Comparison of ENCODE assay signal across 8 mouse cellular contexts in genomic region chr17:69157809-69158185, GRCm38 (mm10).
DNase-seq lines count a peak whose midpoint lies in the region; ATAC-seq and TF ChIP-seq lines count a peak whose summit lies in the region.

No protein-coding gene starts in this region.

- no peak for TF ChIP-seq POLR2A in myocyte (IDR thresholded peaks at IDR 0.05; ENCODE audit: insufficient read length, low read depth)

- H3K36me3 ChIP-seq in kidney, embryonic 14.5 days (ENCODE audit: control insufficient read depth, insufficient read depth, low read length), result no peaks in the 10 kb centered on the region
- H3K36me3 ChIP-seq in embryonic facial prominence, embryonic 12.5 days, result no peaks in the 10 kb centered on the region
- H3K36me3 ChIP-seq in intestine, embryonic 14.5 days (ENCODE audit: control insufficient read depth, insufficient read depth, low read length), result no peaks in the 10 kb centered on the region
- no peaks in the 10 kb centered on the region for H3K36me3 ChIP-seq in myocyte (ENCODE audit: control insufficient read depth, insufficient read depth)

- H3K27ac ChIP-seq in kidney, embryonic 14.5 days (ENCODE audit: low read depth, low read length), result no peak overlapping the region
- peak overlapping the region; percentile 87 for H3K27ac ChIP-seq in embryonic facial prominence, embryonic 12.5 days
- no peak overlapping the region for H3K27ac ChIP-seq in intestine, embryonic 14.5 days (ENCODE audit: low read depth)

- DNase-seq in kidney, postnatal 36 days, result no peak
- DNase-seq in intestine, embryonic 14.5 days (ENCODE audit: low spot score), result peak; percentile 61
- DNase-seq in urinary bladder, postnatal 25 days (ENCODE audit: low spot score), result no peak
- DNase-seq in frontal cortex, postnatal 36 days (ENCODE audit: low spot score in 2 of 2), result no peak
- no peak for DNase-seq in gastrocnemius, postnatal 36 days

- whole genome bisulfite sequencing in kidney, embryonic 14.5 days, result 5% methylated on average over 11 of the region's 11 CpGs
- WGBS in embryonic facial prominence, embryonic 12.5 days, result 4% methylated on average over 11 of the region's 11 CpGs
- WGBS in intestine, embryonic 14.5 days, result 10% methylated on average over 11 of the region's 11 CpGs

- no peaks in the 10 kb centered on the region for H3K9me3 ChIP-seq in kidney, embryonic 14.5 days (ENCODE audit: control insufficient read depth, low read length)
- no peaks in the 10 kb centered on the region for H3K9me3 ChIP-seq in embryonic facial prominence, embryonic 12.5 days
- H3K9me3 ChIP-seq in intestine, embryonic 14.5 days (ENCODE audit: control insufficient read depth, low read length), result no peaks in the 10 kb centered on the region

- intact Hi-C loops in gastrocnemius, postnatal 36 days (cut with DNase I), result no loop called here

- H3K4me2 ChIP-seq in kidney, embryonic 14.5 days (replicated peaks; ENCODE audit: low read depth, low read length), result peak overlapping the region; percentile 97
- H3K4me2 ChIP-seq in embryonic facial prominence, embryonic 12.5 days (replicated peaks), result peak overlapping the region; percentile 68
- H3K4me2 ChIP-seq in intestine, embryonic 14.5 days (ENCODE audit: low read length), result peak overlapping the region; percentile 87
- peak overlapping the region; percentile 76 for H3K4me2 ChIP-seq in myocyte (ENCODE audit: low read depth)

- H3K79me2 ChIP-seq in myocyte (ENCODE audit: control insufficient read depth, insufficient read depth), result peaks cover 45% of the 10 kb centered on the region

- no peaks in the 10 kb centered on the region for H3K4me1 ChIP-seq in kidney, embryonic 14.5 days (ENCODE audit: control insufficient read depth, insufficient read depth, low read length)
- H3K4me1 ChIP-seq in embryonic facial prominence, embryonic 12.5 days, result peaks cover 31% of the 10 kb centered on the region
- no peaks in the 10 kb centered on the region for H3K4me1 ChIP-seq in intestine, embryonic 14.5 days (replicated peaks; ENCODE audit: control insufficient read depth, insufficient read depth, low read length)

- peak overlapping the region; percentile 86 for H3ac ChIP-seq in myocyte (ENCODE audit: control insufficient read depth, insufficient read length)

- H3K4me3 ChIP-seq in kidney, embryonic 14.5 days (ENCODE audit: low read length), result peak overlapping the region; percentile 83
- peak overlapping the region; percentile 90 for H3K4me3 ChIP-seq in embryonic facial prominence, embryonic 12.5 days
- peak overlapping the region; percentile 88 for H3K4me3 ChIP-seq in intestine, embryonic 14.5 days (ENCODE audit: low read depth, low read length)
- peak overlapping the region; percentile 36 for H3K4me3 ChIP-seq in myocyte

- no peaks in the 10 kb centered on the region for H3K27me3 ChIP-seq in kidney, embryonic 14.5 days (ENCODE audit: control insufficient read depth, insufficient read depth, low read length)
- no peaks in the 10 kb centered on the region for H3K27me3 ChIP-seq in embryonic facial prominence, embryonic 12.5 days
- no peaks in the 10 kb centered on the region for H3K27me3 ChIP-seq in intestine, embryonic 14.5 days (replicated peaks; ENCODE audit: control insufficient read depth, insufficient read depth, low read length)
- no peaks in the 10 kb centered on the region for H3K27me3 ChIP-seq in myocyte (ENCODE audit: control insufficient read depth, insufficient read depth, insufficient read length)

- ATAC-seq in kidney, embryonic 14.5 days (ENCODE audit: low FRiP score, low TSS enrichment), result peak; percentile 5; the same call in 1 of the 2 replicates
- no peak for ATAC-seq in embryonic facial prominence, embryonic 12.5 days (ENCODE audit: insufficient number of reproducible peaks, insufficient read depth, low FRiP score, low TSS enrichment)
- ATAC-seq in intestine, embryonic 14.5 days (replicated peaks; ENCODE audit: low FRiP score, low TSS enrichment, low read depth), result no peak

- H3K9ac ChIP-seq in kidney, embryonic 14.5 days (ENCODE audit: low read depth, low read length), result peak overlapping the region; percentile 89
- H3K9ac ChIP-seq in embryonic facial prominence, embryonic 12.5 days, result peak overlapping the region; percentile 99
- peak overlapping the region; percentile 64; the same call in 1 of the 2 replicates for H3K9ac ChIP-seq in intestine, embryonic 14.5 days (ENCODE audit: low read length)

TF ChIP-seq in myocyte, 11 proteins besides CTCF, POLR2A, EP300 and RAD21:
- no peak for TF ChIP-seq TCF3 (IDR thresholded peaks at IDR 0.05; ENCODE audit: insufficient read length, low read depth)
- no peak for TF ChIP-seq USF1 (IDR thresholded peaks at IDR 0.05; ENCODE audit: low read depth)
- TF ChIP-seq SRF (IDR thresholded peaks at IDR 0.05; ENCODE audit: control insufficient read depth, insufficient read length, low read depth), result no peak
- no peak for TF ChIP-seq REST (IDR thresholded peaks at IDR 0.05; ENCODE audit: insufficient read depth, insufficient read length)
- no peak for TF ChIP-seq MYOD1 (IDR thresholded peaks at IDR 0.05; ENCODE audit: control insufficient read depth in 1 of 3, insufficient read length in 2 of 3, low read depth in 2 of 3)
- no peak for TF ChIP-seq E2F4 (IDR thresholded peaks at IDR 0.05; ENCODE audit: insufficient read depth)
- TF ChIP-seq MYOG (IDR thresholded peaks at IDR 0.05; ENCODE audit: control insufficient read depth in 1 of 3, insufficient read depth in 1 of 3, insufficient read length in 2 of 3, low read depth in 2 of 3), result no peak
- no peak for TF ChIP-seq TCF12 (IDR thresholded peaks at IDR 0.05; ENCODE audit: insufficient read depth, poor library complexity, severe bottlenecking)
- TF ChIP-seq POLR2AphosphoS2 (IDR thresholded peaks at IDR 0.05; ENCODE audit: insufficient read length, low read depth), result no peak
- TF ChIP-seq MAX (IDR thresholded peaks at IDR 0.05; ENCODE audit: low read depth), result no peak
- no peak for TF ChIP-seq CEBPB (IDR thresholded peaks at IDR 0.05; ENCODE audit: insufficient read depth, poor library complexity, severe bottlenecking)
TF ChIP-seq in myocyte: peak in this region for 0.

Comparison
In these comparisons a context has a peak if more than half of its experiments do, and no peak if none do; other contexts are left out.
1. H3K4me3 ChIP-seq: peak in every context shown above with its lines; median percentile 90 in embryonic facial prominence, embryonic 12.5 days; 88 in intestine, embryonic 14.5 days; 83 in kidney, embryonic 14.5 days; 36 in myocyte.